Mouse (Mus musculus) heart, embryonic 16.5 days (tissue): Measurements from ENCODE around the gene Camkk2. TPM values are rescaled to one million over a fixed set of nuclear protein-coding genes. Genes with fewer than 3 reads are reported as not detected.
A peak's percentile ranks its signal among the peaks of the same experiment; 100 is the strongest.

ENCODE experiments used
- ATAC-seq: fragments of 200-750 bp; cut with Nextera tagmentation; replicated peaks from 2 replicates; pipeline ENCODE4 v1.8.0; 2017; ENCODE audit warnings: moderate number of reproducible peaks; ENCODE audit not compliant: insufficient read depth, low FRiP score; ENCODE audit errors: extremely low read depth
- H3K27ac ChIP-seq: fragments of 300-500 bp; sonication (generic); 2 replicates; pipeline ENCODE4 v1.5.1; 2014; ENCODE audit warnings: mild to moderate bottlenecking, low read length, control low read depth, moderate library complexity
- H3K27me3 ChIP-seq: fragments of 300-500 bp; sonication (generic); 2 replicates; pipeline ENCODE4 v1.6.1; 2014; ENCODE audit warnings: low read length, mixed read lengths; ENCODE audit not compliant: control insufficient read depth, insufficient read depth
- H3K36me3 ChIP-seq: fragments of 300-500 bp; sonication (generic); 2 replicates; pipeline ENCODE4 v1.6.1; 2014; ENCODE audit not compliant: control insufficient read depth, insufficient read depth
- H3K4me1 ChIP-seq: fragments of 300-500 bp; sonication (generic); 2 replicates; pipeline ENCODE4 v1.6.1; 2014; ENCODE audit warnings: low read length, mixed read lengths; ENCODE audit not compliant: control insufficient read depth, insufficient read depth
- H3K4me2 ChIP-seq: fragments of 300-500 bp; sonication (generic); 2 replicates; pipeline ENCODE4 v1.6.1; 2014; ENCODE audit warnings: low read depth, mild to moderate bottlenecking, control low read depth, low read length
- H3K4me3 ChIP-seq: fragments of 300-500 bp; sonication (generic); 2 replicates; pipeline ENCODE4 v1.5.1; 2014; ENCODE audit warnings: mild to moderate bottlenecking, control low read depth, low read length
- H3K9ac ChIP-seq: fragments of 300-500 bp; sonication (generic); 2 replicates; pipeline ENCODE4 v1.6.1; 2014; ENCODE audit warnings: low read length, control low read depth
- H3K9me3 ChIP-seq: fragments of 300-500 bp; sonication (generic); replicated peaks from 2 replicates; pipeline ENCODE4 v1.6.1; 2016; ENCODE audit warnings: low read length; ENCODE audit not compliant: control insufficient read depth
- WGBS: fragments of 180-500 bp; shearing (Covaris S2); extraction: QIAGEN DNeasy Blood & Tissue Kit; methylation state at CpG from one replicate; pipeline ENCODE4 v1.1.7; 2014; 5-methylcytosine and 5-hydroxymethylcytosine counted together
- polyA plus RNA-seq: library from polyadenylated mRNA; unstranded; fragments of >200 nt; fragmentation: Nextera tagmentation; extraction: Ambion mirVana; gene quantifications from 2 replicates; pipeline ENCODE4 v1.2.1, GENCODE M21; 2015

Gene Camkk2
- polyA plus RNA-seq, 1 experiment from 2014 or later, result 12.6 TPM

DNA sequence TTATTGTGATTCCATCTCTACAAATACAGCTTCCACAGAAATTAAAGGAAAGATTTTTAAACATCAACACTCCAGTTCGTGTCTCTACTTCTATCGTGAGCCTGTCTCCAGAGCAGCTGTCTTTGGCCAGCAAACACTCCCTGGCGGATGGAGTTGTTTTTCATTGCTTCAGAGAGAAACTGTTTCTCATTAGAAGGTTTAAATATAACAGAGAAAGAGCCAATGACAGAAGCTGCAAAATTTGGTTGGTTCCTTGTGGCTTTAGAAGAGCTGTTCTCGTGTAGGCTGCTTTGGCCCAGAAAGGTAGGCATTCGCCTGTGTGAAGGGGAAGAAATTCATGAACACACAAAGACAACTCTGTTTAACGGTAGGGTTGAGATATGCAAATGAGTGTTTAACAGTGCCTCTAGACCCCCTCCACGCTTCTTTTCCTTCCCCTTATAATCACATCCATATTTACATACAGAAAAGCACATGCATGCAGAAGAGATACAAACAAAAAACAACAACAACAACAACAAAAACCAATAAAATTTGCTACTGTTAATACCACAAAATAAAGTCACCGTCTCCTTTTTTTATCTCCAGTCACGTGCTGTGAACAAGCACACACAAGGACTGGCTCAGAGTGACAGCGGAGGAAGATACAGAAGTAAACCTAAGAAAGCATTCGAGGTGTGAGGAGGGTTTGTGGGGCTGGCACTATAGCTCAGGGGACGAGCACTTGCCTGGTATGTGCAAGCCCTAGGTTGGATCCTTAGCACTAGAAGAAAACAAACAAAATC, 7.0 kb upstream of the Camkk2 start:
- ATAC-seq, result no peak

GRCm38 (mm10) chr5:122783726-122784406, 4.7 kb upstream of the Camkk2 start:
- H3K4me1 ChIP-seq, result peaks cover 9% of the 10 kb centered on the region
- no peak for ATAC-seq
- H3K9ac ChIP-seq, result no peak overlapping the region
- peaks cover 24% of the 10 kb centered on the region for H3K36me3 ChIP-seq
- H3K27me3 ChIP-seq, result no peaks in the 10 kb centered on the region
- 53% methylated on average over 14 of the region's 14 CpGs for WGBS
- no peak overlapping the region for H3K4me3 ChIP-seq
- H3K27ac ChIP-seq, result no peak overlapping the region
- H3K4me2 ChIP-seq, result no peak overlapping the region
- no peaks in the 10 kb centered on the region for H3K9me3 ChIP-seq

More for the DNA sequence above, 7.0 kb upstream of the Camkk2 start:
- H3K27me3 ChIP-seq, result no peaks in the 10 kb centered on the region
- H3K4me3 ChIP-seq, result no peak overlapping the region
- 57% methylated on average over 12 of the region's 12 CpGs for WGBS
- no peaks in the 10 kb centered on the region for H3K9me3 ChIP-seq
- H3K27ac ChIP-seq, result no peak overlapping the region; the same call in 1 of the 2 replicates
- H3K36me3 ChIP-seq, result peaks cover 32% of the 10 kb centered on the region
- peaks cover 4% of the 10 kb centered on the region for H3K4me1 ChIP-seq
- no peak overlapping the region for H3K4me2 ChIP-seq
- no peak overlapping the region for H3K9ac ChIP-seq

DNA sequence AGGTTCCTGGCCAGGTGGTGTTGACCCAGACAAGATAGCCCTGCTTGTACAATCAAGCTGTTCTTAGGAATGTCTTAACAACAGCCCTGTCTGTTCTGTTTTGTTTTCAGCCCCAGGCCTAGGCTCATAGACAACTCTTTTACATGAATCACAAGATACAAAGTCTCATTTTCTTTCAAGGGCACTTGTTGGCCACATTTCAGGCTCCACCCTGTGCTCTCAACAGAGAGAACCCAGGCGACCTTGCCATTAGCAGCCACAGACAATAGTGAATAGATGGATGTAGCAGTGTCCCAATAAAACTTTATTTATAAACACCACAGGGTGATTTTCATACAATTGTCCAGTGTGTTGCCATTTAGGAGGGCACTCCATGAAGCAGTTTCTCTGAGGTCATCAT, 2.9 kb upstream of the Camkk2 start:
- Histone ChIP-seq H3K36me3 (peaks cover 7% of the 10 kb centered on the region; the same call in 1 of the 2 replicates), H3K4me3 (no peak overlapping the region), H3K9ac (no peak overlapping the region), H3K27me3 (no peaks in the 10 kb centered on the region), H3K27ac (no peak overlapping the region), H3K9me3 (no peaks in the 10 kb centered on the region), H3K4me2 (no peak overlapping the region), H3K4me1 (peaks cover 15% of the 10 kb centered on the region)
- ATAC-seq, result no peak
- WGBS, result 58% methylated on average over 1 of the region's 1 CpGs

DNA sequence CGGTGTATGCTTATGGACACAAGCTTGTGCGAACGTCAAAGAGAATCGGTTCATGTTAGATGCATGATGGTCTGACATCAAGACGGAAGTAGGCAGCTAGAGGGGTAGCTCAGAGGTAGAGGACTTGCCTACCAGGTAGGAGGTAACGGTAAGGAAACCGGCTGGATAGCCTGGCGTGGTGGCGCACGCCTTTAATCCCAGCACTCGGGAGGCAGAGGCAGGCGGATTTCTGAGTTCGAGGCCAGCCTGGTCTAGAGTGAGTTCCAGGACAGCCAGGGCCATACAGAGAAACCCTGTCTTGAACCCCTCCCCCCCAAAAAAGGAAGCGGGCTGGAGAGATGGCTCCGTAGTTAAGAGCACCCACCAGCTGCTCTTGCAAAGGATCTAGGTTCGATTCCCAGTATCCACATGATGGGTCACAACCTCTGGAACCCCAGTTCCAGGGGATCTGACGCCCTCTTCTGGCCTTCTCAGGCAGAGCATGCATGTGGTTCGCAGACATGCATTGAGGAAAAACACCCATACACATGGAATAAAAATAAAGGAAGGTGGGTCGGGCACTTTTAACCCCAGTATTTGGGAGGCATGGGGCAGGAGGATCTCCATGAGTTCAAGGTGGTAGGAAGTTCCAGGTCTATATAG, 1.7 kb upstream of the Camkk2 start:
- Histone ChIP-seq H3K27ac (no peak overlapping the region), H3K4me3 (no peak overlapping the region), H3K4me1 (peaks cover 11% of the 10 kb centered on the region), H3K9ac (no peak overlapping the region), H3K9me3 (no peaks in the 10 kb centered on the region), H3K27me3 (no peaks in the 10 kb centered on the region), H3K4me2 (no peak overlapping the region), H3K36me3 (no peaks in the 10 kb centered on the region)
- 90% methylated on average over 19 of the region's 19 CpGs for WGBS
- no peak for ATAC-seq

DNA sequence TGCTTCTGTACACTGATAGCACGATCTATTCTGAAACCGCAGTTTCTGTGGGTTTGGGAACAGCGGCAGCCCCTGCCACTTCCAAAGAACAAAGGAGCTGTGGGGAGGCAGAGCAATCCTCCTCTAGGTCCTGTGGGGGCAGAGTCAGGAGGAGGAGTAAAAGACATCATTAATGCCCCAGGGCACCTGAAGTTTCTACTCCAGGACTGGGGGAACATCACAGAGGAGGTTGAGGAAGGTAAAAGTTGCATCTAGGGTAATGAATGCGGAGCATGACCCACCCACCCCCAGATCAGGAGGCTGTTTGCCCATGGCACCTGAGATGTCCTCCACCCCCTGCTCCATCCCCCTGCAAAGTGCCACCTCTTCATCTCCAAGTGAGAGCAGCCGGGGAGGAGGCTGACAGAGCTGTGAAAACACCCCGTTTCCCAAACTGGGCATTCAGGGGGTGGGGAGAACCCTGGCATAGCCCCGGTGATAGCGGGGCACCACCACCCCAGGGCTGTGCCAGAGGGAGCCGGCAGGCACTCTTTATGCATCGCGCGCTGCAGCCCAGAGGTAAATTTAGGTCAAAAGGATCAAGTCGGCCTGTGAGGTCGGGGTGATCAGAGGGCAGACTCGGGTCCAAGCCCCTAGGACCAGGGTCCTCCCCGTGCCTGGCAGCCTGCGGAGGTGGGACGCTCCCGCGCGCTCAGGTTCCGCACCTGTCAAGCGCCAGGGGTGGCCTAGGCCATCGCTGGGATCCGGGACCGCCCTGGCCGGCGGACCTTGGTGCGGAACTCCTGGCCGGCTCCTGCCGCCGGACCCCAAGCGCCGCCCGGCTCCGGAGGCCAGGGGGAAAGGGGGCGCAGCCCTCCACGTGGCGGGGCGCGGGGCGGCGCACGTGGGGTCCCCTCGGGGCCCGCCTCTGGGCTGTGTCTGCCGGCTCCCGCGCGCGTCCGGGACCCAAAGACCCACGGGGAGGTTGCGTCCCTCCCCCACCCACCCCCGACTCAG, 680 bp downstream of the Camkk2 start:
- Histone ChIP-seq H3K4me2 (peak overlapping the region; percentile 70), H3K27me3 (no peaks in the 10 kb centered on the region), H3K9me3 (no peaks in the 10 kb centered on the region), H3K27ac (peak overlapping the region; percentile 49), H3K4me3 (peak overlapping the region; percentile 74), H3K4me1 (peaks cover 17% of the 10 kb centered on the region), H3K36me3 (no peaks in the 10 kb centered on the region), H3K9ac (peak overlapping the region; percentile 76)
- peak; percentile 49 for ATAC-seq
- WGBS, result 3% methylated on average over 53 of the region's 55 CpGs

GRCm38 (mm10) chr5:122777322-122777721, 1.9 kb downstream of the Camkk2 start:
- WGBS, result 49% methylated on average over 2 of the region's 2 CpGs
- Histone ChIP-seq H3K4me3 (no peak overlapping the region), H3K4me1 (peaks cover 17% of the 10 kb centered on the region), H3K27me3 (no peaks in the 10 kb centered on the region), H3K9me3 (no peaks in the 10 kb centered on the region), H3K36me3 (no peaks in the 10 kb centered on the region), H3K27ac (no peak overlapping the region), H3K4me2 (no peak overlapping the region), H3K9ac (no peak overlapping the region)
- no peak for ATAC-seq

GRCm38 (mm10) chr5:122775646-122776286, 3.4 kb downstream of the Camkk2 start:
- no peak overlapping the region for H3K27ac ChIP-seq
- WGBS, result 66% methylated on average over 14 of the region's 14 CpGs
- no peak overlapping the region for H3K4me2 ChIP-seq

More at GRCm38 (mm10) chr5:122775646-122776286, 3.4 kb downstream of the Camkk2 start:
- H3K4me1 ChIP-seq, result peaks cover 24% of the 10 kb centered on the region
- H3K36me3 ChIP-seq, result no peaks in the 10 kb centered on the region
- H3K9me3 ChIP-seq, result no peaks in the 10 kb centered on the region
- no peak overlapping the region for H3K4me3 ChIP-seq
- no peak overlapping the region for H3K9ac ChIP-seq
- no peak for ATAC-seq
- H3K27me3 ChIP-seq, result no peaks in the 10 kb centered on the region
